Mouse (Mus musculus): ENCODE measurements at regions not wholly inside any gene's neighbourhood (a gene's known extent, or its start where the extent isn't known, plus 50 kb on each side); places are given as distances from the start of the nearest gene placed in this dataset.

DNA sequence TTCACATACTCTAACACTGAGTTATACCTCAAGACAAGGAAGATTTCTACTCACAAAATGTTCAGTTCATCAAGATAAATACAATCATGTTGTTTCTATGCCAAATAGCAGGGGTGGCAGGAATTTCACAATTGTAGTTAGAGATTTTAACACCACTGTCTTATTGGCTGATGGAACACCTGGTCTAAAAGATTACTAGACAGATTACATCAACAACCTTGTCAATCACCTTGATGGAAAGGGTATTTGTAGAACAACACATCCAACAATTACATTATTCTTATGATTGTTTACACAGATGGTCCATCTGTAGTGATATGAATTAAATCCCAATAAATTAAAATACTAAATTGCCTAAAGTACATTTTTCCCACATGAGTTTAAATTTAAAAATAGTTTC lies 657.4 kb downstream of the Hdgfl1 start:
- TF ChIP-seq CTCF (IDR thresholded peaks at IDR 0.05; ENCODE audit: borderline replicate concordance, extremely low read depth, insufficient read depth, insufficient read length) (no peak), POLR2A (IDR thresholded peaks at IDR 0.05; ENCODE audit: borderline replicate concordance, extremely low read depth, insufficient read depth, insufficient read length, poor library complexity, severe bottlenecking) (no peak)

Measured in brain, embryonic 14.5 days (tissue).